Mouse (Mus musculus): ENCODE measurements around the gene Timp1.

DNA sequence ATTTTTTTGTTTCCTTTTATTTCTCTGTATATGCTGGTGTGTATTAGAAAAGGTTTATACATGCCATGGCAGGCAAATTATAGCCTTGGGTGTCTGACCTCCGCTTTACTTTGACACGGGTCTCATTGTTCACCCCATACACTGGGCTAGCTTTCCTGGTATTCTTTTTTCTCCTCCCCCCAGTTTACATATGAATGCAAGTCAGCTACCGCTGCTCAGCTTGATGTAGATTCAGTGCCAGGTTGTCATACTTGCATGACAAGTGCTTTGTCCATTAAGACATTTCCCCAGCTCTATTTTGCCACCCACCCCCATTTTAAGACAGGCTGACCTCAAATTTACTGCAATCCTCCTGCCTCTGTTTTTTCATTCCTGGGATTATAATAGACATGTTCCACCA, 5.3 kb downstream of the Timp1 start:
- TF ChIP-seq CTCF (IDR thresholded peaks at IDR 0.05; ENCODE audit: extremely low read depth, insufficient read length, insufficient replicate concordance, low read depth, low read length) (no peak), POLR2A (IDR thresholded peaks at IDR 0.05; ENCODE audit: low read depth, low read length) (no peak)
